Mouse (Mus musculus) heart, adult 11 months (tissue): ENCODE measurements around the gene 1700015F17Rik.

ENCODE experiments used
- DNase-seq: peaks from one replicate; pipeline ENCODE4 v3.0.0; 2022

1700015F17Rik gene

DNA sequence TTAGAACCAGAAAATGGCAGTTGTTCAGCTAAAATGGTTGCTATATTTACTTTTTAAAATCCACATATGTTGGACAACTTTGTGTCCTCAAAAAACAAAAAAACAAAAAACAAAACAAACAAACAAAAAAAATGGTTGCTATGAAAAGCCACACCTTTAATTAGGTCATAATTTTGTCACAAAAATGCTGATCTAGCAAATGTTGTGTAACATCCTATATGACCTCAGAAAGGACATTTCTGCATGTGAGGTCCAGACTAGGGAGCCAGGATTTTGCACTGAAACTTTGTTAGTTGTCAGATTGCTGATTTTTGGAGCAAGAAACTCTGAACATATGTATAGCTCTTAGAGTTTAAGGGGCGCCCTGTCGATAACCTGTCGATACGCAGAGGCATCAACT is 55.9 kb downstream of the 1700015F17Rik start:
- DNase-seq = no peak

GRCm38 (mm10) chr5:5421439-5421838 is 57.5 kb downstream of the 1700015F17Rik start:
- DNase-seq = no peak

DNA sequence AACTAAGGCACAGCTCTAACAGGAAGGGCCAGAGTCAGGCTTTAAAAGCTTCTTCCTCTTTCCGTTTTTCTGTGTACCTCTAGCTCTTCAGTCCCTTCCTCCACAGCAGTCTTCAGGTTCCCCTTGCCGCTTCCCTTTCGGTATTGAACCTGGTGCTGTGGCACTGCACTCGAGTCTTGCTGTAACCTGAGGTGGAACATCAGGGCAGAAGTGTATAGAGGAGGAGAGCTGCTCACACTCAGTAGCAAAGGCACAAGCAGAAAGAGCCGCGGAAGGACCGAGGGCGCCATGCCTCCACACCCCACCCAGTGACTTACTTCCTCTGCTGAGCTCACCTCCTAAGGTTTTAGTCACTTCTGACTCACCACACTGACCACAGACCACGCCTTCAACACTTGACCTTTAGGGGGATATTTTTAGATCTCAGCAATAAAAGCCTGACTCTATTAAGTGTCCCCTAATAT is 58.9 kb downstream of the 1700015F17Rik start, which contains the start of gene Cdk14:
Cdk14 (minus strand) TSS at position 321 of the 464 bp plus-strand sequence.
- peak; percentile 94 for DNase-seq

- DNase-seq = no peak
These were observed 59.7 kb downstream of the 1700015F17Rik start for GRCm38 (mm10) chr5:5419253-5419652.

DNA sequence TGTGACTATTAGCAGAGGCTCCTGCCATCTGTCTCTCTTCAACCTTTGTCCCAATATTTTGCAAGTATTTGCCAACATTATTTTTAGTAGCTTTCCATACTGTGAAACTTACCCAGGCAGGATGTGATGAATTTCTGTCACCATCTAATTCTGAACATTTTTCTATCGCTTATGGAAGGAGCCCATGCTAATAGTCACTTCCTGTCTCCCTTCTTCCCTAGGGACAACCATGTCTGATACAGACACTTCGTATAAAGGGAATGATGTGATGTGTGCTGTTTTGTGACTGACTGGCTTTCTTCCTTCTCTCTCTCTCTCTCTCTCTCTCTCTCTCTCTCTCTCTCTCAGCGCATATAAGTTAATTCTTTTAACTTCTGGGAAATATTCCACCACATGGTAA is 64.1 kb downstream of the 1700015F17Rik start:
- DNase-seq = no peak

- DNase-seq = no peak
These were observed 67.1 kb downstream of the 1700015F17Rik start for GRCm38 (mm10) chr5:5411886-5412285.

- no peak for DNase-seq
These were observed 77.0 kb downstream of the 1700015F17Rik start for GRCm38 (mm10) chr5:5401986-5402385.

DNA sequence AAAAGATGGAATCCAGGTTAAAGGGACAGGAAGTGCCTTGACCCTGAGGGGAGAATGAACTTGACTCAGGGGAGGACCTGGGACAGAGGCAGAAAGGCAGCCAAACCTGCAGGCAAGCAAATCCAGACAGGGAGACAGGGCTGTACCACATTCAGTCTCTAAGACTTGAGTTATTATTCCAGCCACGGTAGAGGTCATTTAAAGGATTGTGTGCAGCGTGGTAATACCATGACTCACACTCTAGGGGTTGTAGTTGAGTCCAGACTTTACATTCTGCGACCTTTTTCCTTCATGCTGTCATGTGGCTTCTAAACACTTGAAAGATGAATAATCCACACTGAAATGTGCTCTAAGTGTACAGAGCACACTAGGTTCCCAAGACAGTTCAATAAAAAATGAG is 86.2 kb downstream of the 1700015F17Rik start:
- no peak for DNase-seq
